Mouse (Mus musculus): Measurements from ENCODE around the gene D630003M21Rik. TPM values are rescaled to one million over a fixed set of nuclear protein-coding genes. Genes with fewer than 3 reads are reported as not detected.

D630003M21Rik gene
- polyA plus RNA-seq, 1 experiment from 2014 or later: 2.4 TPM

GRCm38 (mm10) chr2:158189451-158189850 is 39.6 kb downstream of the D630003M21Rik start:
- 80% methylated on average over 11 of the region's 11 CpGs for WGBS
- Histone ChIP-seq H3K27ac (replicated peaks) (no peak overlapping the region), H3K4me3 (no peak overlapping the region), H3K4me1 (replicated peaks) (peaks cover 26% of the 10 kb centered on the region), H3K27me3 (no peaks in the 10 kb centered on the region), H3K4me2 (no peak overlapping the region), H3K36me3 (no peaks in the 10 kb centered on the region), H3K9ac (no peak overlapping the region), H3K9me3 (no peaks in the 10 kb centered on the region)
- ATAC-seq (ENCODE audit: low FRiP score, low read depth): no peak

- Histone ChIP-seq H3K9ac (no peak overlapping the region), H3K9me3 (no peaks in the 10 kb centered on the region)
- 59% methylated on average over 11 of the region's 11 CpGs for WGBS
These were observed 42.7 kb downstream of the D630003M21Rik start for GRCm38 (mm10) chr2:158186206-158186871.

GRCm38 (mm10) chr2:158183266-158183665 is 45.8 kb downstream of the D630003M21Rik start:
- H3K4me2 ChIP-seq: no peak overlapping the region
- 86% methylated on average over 8 of the region's 8 CpGs for WGBS
- H3K4me1 ChIP-seq (replicated peaks): peaks cover 43% of the 10 kb centered on the region
- no peak overlapping the region for H3K9ac ChIP-seq
- H3K9me3 ChIP-seq: no peaks in the 10 kb centered on the region
- ATAC-seq (ENCODE audit: low FRiP score, low read depth): no peak
- H3K36me3 ChIP-seq: no peaks in the 10 kb centered on the region
- no peak overlapping the region for H3K4me3 ChIP-seq
- H3K27me3 ChIP-seq: no peaks in the 10 kb centered on the region
- no peak overlapping the region for H3K27ac ChIP-seq (replicated peaks)

More at GRCm38 (mm10) chr2:158186206-158186871, 42.7 kb downstream of the D630003M21Rik start:
- Histone ChIP-seq H3K4me2 (no peak overlapping the region), H3K4me1 (replicated peaks) (peaks cover 25% of the 10 kb centered on the region), H3K36me3 (no peaks in the 10 kb centered on the region), H3K27me3 (no peaks in the 10 kb centered on the region), H3K4me3 (no peak overlapping the region), H3K27ac (replicated peaks) (peak overlapping the region; percentile 23)
- no peak for ATAC-seq (ENCODE audit: low FRiP score, low read depth)

- no peaks in the 10 kb centered on the region for H3K9me3 ChIP-seq
- no peak overlapping the region for H3K9ac ChIP-seq
- peak; percentile 64; the same call in 1 of the 2 replicates for ATAC-seq (ENCODE audit: low FRiP score, low read depth)
- whole genome bisulfite sequencing: 32% methylated on average over 6 of the region's 6 CpGs
- no peaks in the 10 kb centered on the region for H3K27me3 ChIP-seq
- no peak overlapping the region for H3K4me2 ChIP-seq
- H3K27ac ChIP-seq (replicated peaks): peak overlapping the region; percentile 80
- no peaks in the 10 kb centered on the region for H3K36me3 ChIP-seq
- H3K4me1 ChIP-seq (replicated peaks): peaks cover 55% of the 10 kb centered on the region
- no peak overlapping the region for H3K4me3 ChIP-seq
These were observed 47.1 kb downstream of the D630003M21Rik start for GRCm38 (mm10) chr2:158181932-158182331.

GRCm38 (mm10) chr2:158180797-158181196 is 48.2 kb downstream of the D630003M21Rik start:
- no peak overlapping the region for H3K9ac ChIP-seq
- no peak for ATAC-seq (ENCODE audit: low FRiP score, low read depth)
- H3K9me3 ChIP-seq: no peaks in the 10 kb centered on the region
- peaks cover 49% of the 10 kb centered on the region for H3K4me1 ChIP-seq (replicated peaks)
- H3K36me3 ChIP-seq: no peaks in the 10 kb centered on the region
- no peak overlapping the region for H3K4me3 ChIP-seq
- H3K27ac ChIP-seq (replicated peaks): peak overlapping the region; percentile 80; the same call in 1 of the 2 replicates
- H3K27me3 ChIP-seq: no peaks in the 10 kb centered on the region
- 46% methylated on average over 9 of the region's 9 CpGs for WGBS
- H3K4me2 ChIP-seq: no peak overlapping the region

GRCm38 (mm10) chr2:158179370-158180111 is 49.5 kb downstream of the D630003M21Rik start:
- H3K4me3 ChIP-seq: peak overlapping the region; percentile 9; the same call in 1 of the 2 replicates
- no peaks in the 10 kb centered on the region for H3K36me3 ChIP-seq
- peaks cover 49% of the 10 kb centered on the region for H3K4me1 ChIP-seq (replicated peaks)
- no peaks in the 10 kb centered on the region for H3K9me3 ChIP-seq
- H3K27ac ChIP-seq (replicated peaks): no peak overlapping the region
- 11% methylated on average over 18 of the region's 18 CpGs for WGBS
- peak overlapping the region; percentile 47 for H3K4me2 ChIP-seq
- no peaks in the 10 kb centered on the region for H3K27me3 ChIP-seq
- ATAC-seq (ENCODE audit: low FRiP score, low read depth): no peak
- H3K9ac ChIP-seq: no peak overlapping the region

- Histone ChIP-seq H3K4me2 (peak overlapping the region; percentile 47), H3K36me3 (no peaks in the 10 kb centered on the region), H3K27me3 (no peaks in the 10 kb centered on the region), H3K4me1 (replicated peaks) (peaks cover 49% of the 10 kb centered on the region), H3K9me3 (no peaks in the 10 kb centered on the region), H3K4me3 (peak overlapping the region; percentile 9; the same call in 1 of the 2 replicates), H3K27ac (replicated peaks) (peak overlapping the region; percentile 32; the same call in 1 of the 2 replicates), H3K9ac (no peak overlapping the region)
- 12% methylated on average over 19 of the region's 19 CpGs for WGBS
- ATAC-seq (ENCODE audit: low FRiP score, low read depth): peak; percentile 54
These were observed 50.2 kb downstream of the D630003M21Rik start for GRCm38 (mm10) chr2:158178696-158179369.

- H3K9ac ChIP-seq: no peak overlapping the region
- H3K4me1 ChIP-seq (replicated peaks): peaks cover 45% of the 10 kb centered on the region
- H3K4me2 ChIP-seq: no peak overlapping the region
- ATAC-seq (ENCODE audit: low FRiP score, low read depth): no peak
- H3K27ac ChIP-seq (replicated peaks): peak overlapping the region; percentile 53
- WGBS: 73% methylated on average over 4 of the region's 4 CpGs
- no peaks in the 10 kb centered on the region for H3K9me3 ChIP-seq
- no peaks in the 10 kb centered on the region for H3K27me3 ChIP-seq
- H3K4me3 ChIP-seq: no peak overlapping the region
- no peaks in the 10 kb centered on the region for H3K36me3 ChIP-seq
These were observed 50.9 kb downstream of the D630003M21Rik start for GRCm38 (mm10) chr2:158178139-158178538.

- H3K4me1 ChIP-seq (replicated peaks): peaks cover 43% of the 10 kb centered on the region
- no peak overlapping the region for H3K4me3 ChIP-seq
- H3K9ac ChIP-seq: no peak overlapping the region
- H3K27me3 ChIP-seq: no peaks in the 10 kb centered on the region
- no peaks in the 10 kb centered on the region for H3K36me3 ChIP-seq
- no peak overlapping the region for H3K4me2 ChIP-seq
- H3K27ac ChIP-seq (replicated peaks): peak overlapping the region; percentile 53
- no peak for ATAC-seq (ENCODE audit: low FRiP score, low read depth)
- WGBS: 23% methylated on average over 3 of the region's 3 CpGs
- H3K9me3 ChIP-seq: no peaks in the 10 kb centered on the region
These were observed 51.4 kb downstream of the D630003M21Rik start for GRCm38 (mm10) chr2:158177574-158177973.

- no peak for ATAC-seq (ENCODE audit: low FRiP score, low read depth)
- WGBS: 94% methylated on average over 9 of the region's 9 CpGs
- peaks cover 37% of the 10 kb centered on the region for H3K4me1 ChIP-seq (replicated peaks)
- H3K27me3 ChIP-seq: no peaks in the 10 kb centered on the region
- H3K9ac ChIP-seq: no peak overlapping the region
- H3K9me3 ChIP-seq: no peaks in the 10 kb centered on the region
- H3K27ac ChIP-seq (replicated peaks): 0 out of 2 replicates have a peak overlapping the region, but pooled peaks have one; percentile 10
- no peak overlapping the region for H3K4me2 ChIP-seq
- no peak overlapping the region for H3K4me3 ChIP-seq
- H3K36me3 ChIP-seq: no peaks in the 10 kb centered on the region
These were observed 52.3 kb downstream of the D630003M21Rik start for GRCm38 (mm10) chr2:158176763-158177162.

GRCm38 (mm10) chr2:158175433-158175832 is 53.6 kb downstream of the D630003M21Rik start:
- Histone ChIP-seq H3K27ac (replicated peaks) (no peak overlapping the region), H3K4me1 (replicated peaks) (peaks cover 30% of the 10 kb centered on the region), H3K36me3 (no peaks in the 10 kb centered on the region), H3K9me3 (no peaks in the 10 kb centered on the region), H3K4me3 (no peak overlapping the region), H3K4me2 (no peak overlapping the region), H3K9ac (no peak overlapping the region), H3K27me3 (no peaks in the 10 kb centered on the region)
- ATAC-seq (ENCODE audit: low FRiP score, low read depth): no peak
- WGBS: 85% methylated on average over 3 of the region's 3 CpGs

GRCm38 (mm10) chr2:158174958-158175357 is 54.1 kb downstream of the D630003M21Rik start:
- Histone ChIP-seq H3K9ac (no peak overlapping the region), H3K27me3 (no peaks in the 10 kb centered on the region), H3K4me3 (no peak overlapping the region), H3K27ac (replicated peaks) (no peak overlapping the region), H3K9me3 (no peaks in the 10 kb centered on the region), H3K4me2 (no peak overlapping the region), H3K36me3 (no peaks in the 10 kb centered on the region), H3K4me1 (replicated peaks) (peaks cover 28% of the 10 kb centered on the region)
- 85% methylated on average over 15 of the region's 15 CpGs for WGBS
- no peak for ATAC-seq (ENCODE audit: low FRiP score, low read depth)

All from hindbrain, embryonic 15.5 days (tissue).